Mouse (Mus musculus) T-helper 2 cell (primary cell): ENCODE results near the gene Chac1.

ENCODE experiments used
- in situ Hi-C: fragments of 300-600 bp; cut with MboI, MseI; formaldehyde crosslinking; loops from one replicate; pipeline ENCODE4 v1.15.1; 2025; ENCODE audit warnings: high pct_unique_total_duplicates

Gene Chac1

DNA sequence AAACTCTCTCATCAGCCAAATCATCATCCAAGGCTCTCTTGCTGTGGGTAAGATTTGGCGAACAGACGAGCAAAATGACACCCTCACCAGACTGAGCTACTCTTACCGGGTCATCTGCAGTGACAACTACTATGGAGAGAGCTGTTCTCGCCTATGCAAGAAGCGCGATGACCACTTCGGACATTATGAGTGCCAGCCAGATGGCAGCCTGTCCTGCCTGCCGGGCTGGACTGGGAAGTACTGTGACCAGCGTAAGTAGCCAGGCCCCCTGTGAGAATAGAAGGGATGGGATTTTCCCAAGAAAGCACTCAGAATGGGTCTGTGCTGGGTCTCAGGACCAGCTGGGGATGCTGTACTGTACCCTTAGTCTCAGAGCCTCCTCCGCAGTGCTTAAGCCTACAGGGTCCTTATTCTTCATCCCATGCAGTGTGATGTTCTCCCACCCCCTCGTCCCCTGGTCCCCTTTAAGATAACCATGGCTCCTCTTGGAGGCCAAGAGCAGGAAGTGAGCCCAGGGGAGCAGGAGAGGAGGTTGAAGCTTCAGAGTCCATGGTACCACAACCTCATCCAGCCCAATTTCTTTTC lies 23.0 kb upstream of the Chac1 start:
- in situ Hi-C loops: no loop called here

DNA sequence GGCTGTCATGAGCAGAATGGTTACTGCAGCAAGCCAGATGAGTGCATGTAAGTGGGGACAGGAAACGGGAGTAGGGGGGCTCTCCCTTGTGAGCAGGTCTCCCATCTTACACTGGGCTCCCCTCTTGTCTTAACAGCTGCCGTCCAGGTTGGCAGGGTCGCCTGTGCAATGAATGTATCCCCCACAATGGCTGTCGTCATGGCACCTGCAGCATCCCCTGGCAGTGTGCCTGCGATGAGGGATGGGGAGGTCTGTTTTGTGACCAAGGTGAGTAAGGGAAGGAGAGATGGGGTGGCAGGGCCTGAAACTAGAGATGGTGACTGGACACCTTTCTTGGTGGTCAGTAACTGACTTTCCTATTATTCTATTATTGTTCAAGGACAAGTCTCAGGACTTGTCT lies 22.5 kb upstream of the Chac1 start:
- in situ Hi-C loops: no loop called here

GRCm38 (mm10) chr2:119329123-119329817 lies 21.8 kb upstream of the Chac1 start:
- in situ Hi-C loops: no loop called here

DNA sequence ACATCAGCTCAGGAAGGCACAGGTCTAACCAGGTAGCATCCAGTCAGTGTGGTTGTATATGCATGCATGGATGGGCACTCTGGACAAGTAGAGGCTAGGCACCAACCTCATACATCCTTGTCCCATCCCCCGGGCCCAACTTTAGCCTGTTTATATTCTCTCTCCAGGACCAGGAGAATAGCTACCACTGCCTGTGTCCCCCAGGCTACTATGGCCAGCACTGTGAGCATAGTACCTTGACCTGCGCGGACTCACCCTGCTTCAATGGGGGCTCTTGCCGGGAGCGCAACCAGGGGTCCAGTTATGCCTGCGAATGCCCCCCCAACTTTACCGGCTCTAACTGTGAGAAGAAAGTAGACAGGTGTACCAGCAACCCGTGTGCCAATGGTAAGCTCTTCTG lies 20.2 kb upstream of the Chac1 start:
- in situ Hi-C loops: no loop called here

GRCm38 (mm10) chr2:119332177-119332661 lies 18.8 kb upstream of the Chac1 start:
- in situ Hi-C loops: no loop called here

- in situ Hi-C loops: no loop called here
Observed at GRCm38 (mm10) chr2:119334135-119334534, 16.9 kb upstream of the Chac1 start.

DNA sequence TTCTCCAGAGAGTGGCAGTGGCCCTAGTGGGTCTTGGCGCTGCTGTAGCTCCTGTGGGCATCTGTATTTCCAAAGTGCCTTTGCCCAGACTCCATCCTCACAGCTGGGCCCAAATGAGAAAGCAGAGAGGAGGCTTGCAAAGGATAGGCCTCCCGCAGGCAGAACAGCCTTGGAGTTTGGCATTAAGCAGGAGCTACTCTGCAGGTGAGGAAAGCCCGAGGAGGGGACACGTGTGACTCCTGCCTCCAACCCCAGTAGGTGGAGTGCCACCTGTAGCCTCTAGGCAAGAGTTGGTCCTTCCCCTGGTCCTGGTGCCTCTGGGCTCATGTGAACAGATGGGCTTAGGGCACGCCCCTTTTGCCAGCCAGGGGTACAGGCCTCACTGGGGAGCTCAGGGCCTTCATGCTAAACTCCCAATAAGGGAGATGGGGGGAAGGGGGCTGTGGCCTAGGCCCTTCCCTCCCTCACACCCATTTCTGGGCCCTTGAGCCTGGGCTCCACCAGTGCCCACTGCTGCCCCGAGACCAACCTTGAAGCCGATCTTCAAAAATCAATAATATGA lies 16.0 kb upstream of the Chac1 start:
- in situ Hi-C loops: no loop called here

GRCm38 (mm10) chr2:119335535-119335934 lies 15.5 kb upstream of the Chac1 start:
- in situ Hi-C loops: no loop called here

DNA sequence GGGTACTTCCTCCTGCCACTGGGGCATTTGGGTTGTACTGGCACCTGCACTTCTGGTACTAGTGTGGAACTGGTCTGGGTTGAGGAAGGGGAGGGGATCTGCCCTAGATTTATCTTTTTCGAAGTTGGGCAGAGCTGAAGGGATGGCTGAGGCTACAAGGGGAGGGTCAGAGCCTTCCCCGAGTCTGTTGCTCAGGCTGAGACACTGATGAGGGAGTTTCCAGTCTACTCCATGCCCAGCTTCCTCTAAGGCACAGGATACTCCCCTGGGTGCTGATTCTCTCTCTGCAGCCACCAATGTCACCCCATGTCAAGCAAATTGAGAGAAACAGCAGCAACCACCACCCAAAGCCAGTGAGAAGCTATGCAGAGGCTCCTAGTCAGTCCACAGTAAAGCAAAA lies 15.0 kb upstream of the Chac1 start:
- in situ Hi-C loops: no loop called here

DNA sequence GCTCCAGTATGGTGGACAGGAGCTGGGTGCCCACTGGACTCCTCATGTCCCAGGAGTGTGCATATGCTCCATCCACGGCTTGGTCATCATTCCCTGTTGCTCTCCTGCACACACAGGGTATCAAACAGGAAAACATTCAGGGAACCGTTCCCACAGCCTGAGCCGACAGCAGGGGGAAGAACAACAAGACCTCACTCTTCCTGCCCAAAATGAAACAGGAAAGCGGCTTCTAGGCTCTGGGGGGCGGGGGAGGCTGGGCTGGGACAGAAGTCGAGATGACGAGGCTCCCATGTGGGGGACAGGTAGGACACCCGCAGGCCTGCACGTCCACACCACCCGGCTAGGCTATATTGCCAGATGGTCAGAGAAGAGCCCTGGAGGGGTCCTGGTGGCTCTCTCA lies 14.6 kb upstream of the Chac1 start:
- in situ Hi-C loops: no loop called here

GRCm38 (mm10) chr2:119337425-119338265 lies 13.4 kb upstream of the Chac1 start:
- in situ Hi-C loops: no loop called here

GRCm38 (mm10) chr2:119344537-119345138 lies 6.4 kb upstream of the Chac1 start:
- in situ Hi-C loops: no loop called here

GRCm38 (mm10) chr2:119353707-119354106 lies 2.7 kb downstream of the Chac1 start:
- in situ Hi-C loops: no loop called here

GRCm38 (mm10) chr2:119355089-119355488 lies 4.1 kb downstream of the Chac1 start:
- in situ Hi-C loops: no loop called here

- in situ Hi-C loops: no loop called here
Observed at GRCm38 (mm10) chr2:119355651-119356050, 4.6 kb downstream of the Chac1 start.

DNA sequence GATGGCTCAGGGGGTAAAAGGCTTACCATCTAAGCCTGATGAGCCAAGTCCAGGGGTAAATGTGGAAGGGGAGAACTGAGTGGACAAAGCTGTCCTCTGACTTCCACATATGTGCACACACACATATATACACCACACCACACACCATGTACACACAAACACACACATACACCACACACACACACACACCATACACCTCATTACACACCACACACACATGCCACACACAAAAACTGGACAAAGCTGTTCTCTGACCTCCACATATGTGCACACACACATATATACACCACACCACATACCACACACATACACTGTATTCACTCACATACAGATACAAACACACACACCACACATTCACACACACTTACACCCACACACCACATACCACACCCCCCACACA lies 5.3 kb downstream of the Chac1 start:
- in situ Hi-C loops: no loop called here

- in situ Hi-C loops: no loop called here
Observed at GRCm38 (mm10) chr2:119356805-119357204, 5.8 kb downstream of the Chac1 start.

DNA sequence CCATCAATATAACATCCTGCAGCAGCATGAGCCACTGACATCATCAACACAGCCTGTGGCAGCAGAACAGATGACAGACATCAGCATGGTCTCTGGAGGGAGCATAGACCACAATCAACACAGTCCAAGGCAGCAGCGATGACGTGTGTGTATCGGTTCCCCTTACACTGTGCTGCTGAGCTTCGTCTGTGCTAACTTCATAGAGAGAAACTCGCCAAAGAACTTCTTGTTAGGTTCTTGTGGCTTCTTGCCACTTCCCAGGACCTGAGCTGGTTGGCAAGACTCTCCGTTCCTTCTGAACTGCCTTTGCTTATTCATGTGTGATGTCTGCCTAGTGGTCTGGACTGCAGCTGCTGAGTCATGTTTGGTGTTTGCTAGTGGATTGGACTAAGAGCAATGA lies 7.2 kb downstream of the Chac1 start:
- in situ Hi-C loops: no loop called here

DNA sequence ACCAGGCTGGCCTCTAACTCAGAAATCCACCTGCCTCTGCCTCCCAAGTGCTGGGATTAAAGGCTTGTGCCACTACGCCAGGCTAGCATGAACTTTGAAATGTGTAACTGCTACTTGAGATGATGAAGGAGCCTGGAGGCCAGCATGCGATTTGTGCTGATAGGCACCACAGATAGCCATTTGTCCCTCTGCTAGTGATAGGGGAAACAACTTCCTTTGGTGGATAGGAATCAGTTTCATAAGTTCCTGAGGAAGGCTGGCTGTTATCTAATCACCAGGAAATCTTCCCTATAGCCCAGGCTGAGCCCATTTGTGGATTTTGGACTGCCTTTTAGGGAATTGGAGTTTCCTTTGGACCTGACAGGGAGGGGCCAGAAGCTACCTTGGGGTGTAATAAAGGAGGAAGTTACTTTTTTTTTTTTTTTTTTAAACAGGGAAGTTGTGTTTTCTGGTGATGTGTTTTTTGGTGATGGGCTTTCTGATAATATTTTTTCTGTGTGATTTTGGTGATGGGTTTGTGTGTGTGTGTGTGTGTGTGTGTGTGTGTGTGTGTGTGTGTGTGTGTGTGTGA lies 8.8 kb downstream of the Chac1 start:
- in situ Hi-C loops: no loop called here

DNA sequence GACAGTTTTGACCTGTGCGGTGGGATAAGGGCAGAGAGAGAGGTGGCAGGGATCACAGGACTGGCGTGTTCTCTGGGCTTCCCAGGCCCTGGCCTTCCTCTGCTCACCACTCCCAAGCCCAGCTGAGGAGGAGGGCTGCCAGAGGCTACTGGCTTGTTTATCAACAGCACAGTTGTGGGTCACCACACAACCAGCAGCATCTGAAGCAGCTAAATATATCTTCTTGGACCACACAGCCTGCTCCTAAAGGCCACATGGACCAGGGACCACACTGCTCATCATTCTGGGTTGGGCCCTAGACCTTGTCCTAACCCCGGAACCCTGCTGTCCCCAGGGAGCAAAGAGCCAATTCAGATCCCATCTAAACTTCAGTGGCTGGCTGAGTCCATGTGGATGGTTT lies 13.9 kb downstream of the Chac1 start:
- in situ Hi-C loops: no loop called here

- in situ Hi-C loops: no loop called here
Observed at GRCm38 (mm10) chr2:119367346-119367745, 16.3 kb downstream of the Chac1 start.

GRCm38 (mm10) chr2:119370116-119370515 lies 19.1 kb downstream of the Chac1 start:
- in situ Hi-C loops: no loop called here
